11 mouse cellular contexts compared by ENCODE assay signal in the genomic region with DNA sequence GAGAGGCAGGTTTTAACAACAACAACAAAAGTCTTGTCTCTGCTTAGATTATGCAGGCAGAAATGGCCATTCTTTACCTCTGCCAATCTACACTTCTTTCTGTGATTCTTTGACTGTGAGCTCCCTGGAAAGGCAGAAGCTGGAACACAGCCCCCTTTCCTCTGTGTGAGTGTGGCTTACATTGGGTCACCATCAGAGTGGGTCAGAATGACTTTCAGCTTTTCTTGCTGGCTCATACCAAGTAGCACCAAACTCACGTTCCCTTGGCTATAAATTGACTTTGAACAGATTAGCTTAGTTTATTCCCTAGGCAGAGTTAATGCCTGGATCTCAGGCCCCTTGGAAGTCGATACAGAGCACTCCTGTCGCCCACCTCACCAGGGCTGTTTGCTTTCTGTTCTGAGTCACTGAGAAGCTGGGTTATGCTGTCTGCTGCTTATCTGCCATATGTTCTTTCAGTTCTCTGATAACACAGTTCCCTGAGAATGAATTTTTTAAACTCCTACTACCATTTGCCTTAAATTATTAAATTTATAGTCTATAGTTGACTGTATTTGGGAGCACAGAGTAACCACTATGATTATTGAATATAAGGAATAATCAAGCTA. TPM values are rescaled to one million over a fixed set of nuclear protein-coding genes. Genes with fewer than 3 reads are reported as not detected.
DNase-seq lines count a peak whose midpoint lies in the region; ATAC-seq and TF ChIP-seq lines count a peak whose summit lies in the region.
"Had no signal": no experiment of that assay in that cellular context is flagged by ENCODE, and none has a peak within 500 bp of the region (broad histone marks: within the 10 kb centered on the region; RNA-seq: fewer than 3 reads in every experiment).

No protein-coding gene starts in this region.

- no peaks in the 10 kb centered on the region for H3K36me3 ChIP-seq in liver, embryonic 14.5 days (replicated peaks; ENCODE audit: control insufficient read depth, insufficient read depth, low read depth)
- H3K36me3 ChIP-seq in forebrain, embryonic 15.5 days, result no peaks in the 10 kb centered on the region

- no peak for TF ChIP-seq CTCF in liver, embryonic 14.5 days (IDR thresholded peaks at IDR 0.05; ENCODE audit: low read depth)

- H3K4me3 ChIP-seq in liver, embryonic 14.5 days (ENCODE audit: insufficient read depth in 1 of 2, low read depth in 2 of 2, low read length in 2 of 2), result peak overlapping the region; percentile 6 to 8; a peak in 2 of 4 replicates
- H3K4me3 ChIP-seq in forebrain, embryonic 15.5 days, result no peak overlapping the region

- peak overlapping the region; percentile 48 for H3K9ac ChIP-seq in liver, embryonic 14.5 days (replicated peaks)
- no peak overlapping the region for H3K9ac ChIP-seq in forebrain, embryonic 15.5 days (replicated peaks)

- no peaks in the 10 kb centered on the region for H3K27me3 ChIP-seq in liver, embryonic 14.5 days (ENCODE audit: control insufficient read depth, insufficient read depth, low read length)
- H3K27me3 ChIP-seq in forebrain, embryonic 15.5 days, result no peaks in the 10 kb centered on the region

- peak overlapping the region; percentile 47 for H3K4me2 ChIP-seq in liver, embryonic 14.5 days (ENCODE audit: low read depth)
- H3K4me2 ChIP-seq in forebrain, embryonic 15.5 days (replicated peaks), result no peak overlapping the region

- peaks cover 8 to 13% of the 10 kb centered on the region in 2 experiments for H3K4me1 ChIP-seq in liver, embryonic 14.5 days (replicated peaks; ENCODE audit: control insufficient read depth in 2 of 2, insufficient read depth in 2 of 2, low read length in 1 of 2)
- no peaks in the 10 kb centered on the region for H3K4me1 ChIP-seq in forebrain, embryonic 15.5 days

- peak; percentile 86 for ATAC-seq in frontal cortex, adult (ENCODE audit: low TSS enrichment)
- peak; percentile 83 for ATAC-seq in liver, embryonic 14.5 days (ENCODE audit: insufficient read depth)
- no peak for ATAC-seq in forebrain, embryonic 15.5 days (replicated peaks)
- ATAC-seq: hindbrain, embryonic 16.5 days had no signal

- peak overlapping the region; percentile 41 for H3K27ac ChIP-seq in liver, embryonic 14.5 days
- H3K27ac ChIP-seq in forebrain, embryonic 15.5 days (replicated peaks), result no peak overlapping the region

- WGBS in liver, embryonic 14.5 days (ENCODE audit: insufficient replicate concordance), result 7% methylated on average over 3 of the region's 3 CpGs
- 60% methylated on average over 3 of the region's 3 CpGs for WGBS in forebrain, embryonic 15.5 days

- no peaks in the 10 kb centered on the region for H3K9me3 ChIP-seq in liver, embryonic 14.5 days (ENCODE audit: control insufficient read depth, low read length)
- no peaks in the 10 kb centered on the region for H3K9me3 ChIP-seq in forebrain, embryonic 15.5 days

- TF ChIP-seq EP300 in liver, embryonic 14.5 days (IDR thresholded peaks at IDR 0.05; ENCODE audit: low read depth), result no peak

- no peak for DNase-seq in frontal cortex, postnatal 10 days (ENCODE audit: low spot score in 2 of 2)
- DNase-seq in layer of hippocampus, adult 11-12 months (ENCODE audit: low spot score), result peak; percentile 28
- DNase-seq in layer of hippocampus, postnatal 36 days, result no peak
- peak; percentile 44 for DNase-seq in c-Kit-positive CD71-positive TER-119-positive erythroid progenitor cells, embryonic 14.5 days (ENCODE audit: low spot score)
- DNase-seq in liver, embryonic 14.5 days (ENCODE audit: low read depth in 3 of 3, low spot score in 3 of 3), result peak; percentile 26 to 37 (median 28)
- no peak for DNase-seq in yolk sac, embryonic 10.5 days (ENCODE audit: low spot score)
- DNase-seq: kidney, postnatal 36 days; midbrain, embryonic 14.5 days had no signal

RNA-seq across cellular contexts. Expression of gene Mpp5, which starts 39.7 kb away (rescaled TPM):
- 10 to 100 TPM; 35.6 to 38.6 TPM for total RNA-seq in layer of hippocampus, postnatal 36 days (2021)
- 1.7 and 2.7 TPM in 2 replicates for polyA plus RNA-seq in liver, embryonic 14.5 days (2012; rRNA removed)
- 7.3 and 9.0 TPM in 2 replicates for polyA plus RNA-seq in liver, embryonic 14.5 days (2014; fragmentation: Nextera tagmentation; extraction: Ambion mirVana)
- 16.9 and 17.4 TPM in 2 replicates for polyA plus RNA-seq in forebrain, embryonic 15.5 days (2015; fragmentation: Nextera tagmentation; extraction: Ambion mirVana)

Comparison
In these comparisons a context has a peak if more than half of its experiments do, and no peak if none do; other contexts are left out.
1. DNase-seq: peak in layer of hippocampus, adult 11-12 months (single experiment), c-Kit-positive CD71-positive TER-119-positive erythroid progenitor cells, embryonic 14.5 days (single experiment) and liver, embryonic 14.5 days (3 of 3); none in frontal cortex, postnatal 10 days (0 of 2), layer of hippocampus, postnatal 36 days (0 of 2) and yolk sac, embryonic 10.5 days (single experiment).